Mouse (Mus musculus) liver, embryonic 14.5 days (tissue): Measurements from ENCODE around the gene Zcchc4.

Experiments
- CTCF ChIP-seq: IDR thresholded peaks from 2 replicates; pipeline ENCODE4 v1.5.1; 2016; ENCODE audit warnings: antibody characterized with exemption, low read depth, control low read depth
- EP300 ChIP-seq: IDR thresholded peaks from 2 replicates; pipeline ENCODE4 v1.6.1; 2016; ENCODE audit warnings: antibody characterized with exemption, low read depth

DNA sequence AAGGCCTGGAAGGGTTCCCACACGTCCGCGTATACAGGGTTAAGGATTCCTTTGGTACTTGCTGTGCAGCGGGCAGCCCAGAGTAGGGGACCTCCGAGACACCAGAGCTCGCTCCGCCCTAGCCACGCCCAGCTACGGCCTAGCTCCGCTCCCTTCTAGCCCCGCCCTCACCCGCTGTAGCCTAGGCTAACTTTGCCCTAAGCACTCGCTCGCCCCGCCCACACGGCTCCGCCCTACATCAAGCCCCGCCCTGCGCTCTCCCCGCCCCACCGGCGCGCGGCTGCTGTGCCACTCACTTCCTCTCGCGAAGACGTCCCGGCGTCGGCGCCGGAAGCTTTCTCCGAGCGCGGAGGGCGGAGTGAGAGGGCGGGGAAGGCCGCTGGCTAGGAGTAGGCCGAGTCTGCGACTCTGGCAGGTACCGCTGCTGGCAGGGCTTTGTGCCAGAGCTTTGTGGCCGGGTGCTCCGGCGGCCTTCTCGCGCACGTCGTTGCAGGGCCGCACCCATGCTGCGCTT is 58.6 kb downstream of the Zcchc4 start, which contains the start of gene Anapc4:
- TF ChIP-seq CTCF: no peak
- no peak for TF ChIP-seq EP300
